Mouse (Mus musculus): ENCODE measurements around the gene Pth2.

- TF ChIP-seq POLR2A (IDR thresholded peaks at IDR 0.05; ENCODE audit: extremely low read depth, insufficient read depth, low read length) (no peak), CTCF (IDR thresholded peaks at IDR 0.05; ENCODE audit: low read depth, low read length) (peak; percentile 90)
Measured at GRCm38 (mm10) chr7:45161612-45162473, 19.0 kb upstream of the Pth2 start.
